Mouse (Mus musculus) hindbrain, postnatal 0 days (tissue): Measurements from ENCODE around the gene 1700023F06Rik. TPM values are rescaled to one million over a fixed set of nuclear protein-coding genes. Genes with fewer than 3 reads are reported as not detected.

Experiments
- ATAC-seq: fragments of 200-750 bp; cut with Nextera tagmentation; 2 replicates; pipeline ENCODE4 v1.8.0; 2017; ENCODE audit warnings: mild to moderate bottlenecking, moderate TSS enrichment, moderate library complexity
- DNase-seq: peaks from one replicate; pipeline ENCODE4 v3.0.0-alpha.2; 2015; ENCODE audit warnings: low spot score
- H3K27ac ChIP-seq: fragments of 300-500 bp; sonication (generic); 2 replicates; pipeline ENCODE4 v1.5.1; 2014; ENCODE audit warnings: mild to moderate bottlenecking
- H3K27me3 ChIP-seq: fragments of 300-500 bp; sonication (generic); 2 replicates; pipeline ENCODE4 v1.6.1; 2014; ENCODE audit warnings: low read length, mixed read lengths; ENCODE audit not compliant: insufficient read depth
- H3K36me3 ChIP-seq: fragments of 300-500 bp; sonication (generic); 2 replicates; pipeline ENCODE4 v1.6.1; 2014; ENCODE audit warnings: low read length, mixed read lengths; ENCODE audit not compliant: insufficient read depth
- H3K4me1 ChIP-seq: fragments of 300-500 bp; sonication (generic); 2 replicates; pipeline ENCODE4 v1.6.1; 2014; ENCODE audit warnings: antibody characterized with exemption, low read length, mixed read lengths; ENCODE audit not compliant: insufficient read depth
- H3K4me2 ChIP-seq: fragments of 300-500 bp; sonication (generic); 2 replicates; pipeline ENCODE4 v1.6.1; 2014; ENCODE audit warnings: low read depth, mild to moderate bottlenecking, low read length, moderate library complexity, mixed read lengths
- H3K4me3 ChIP-seq: fragments of 300-500 bp; sonication (generic); 2 replicates; pipeline ENCODE4 v1.5.1; 2014; ENCODE audit warnings: low read length
- H3K9ac ChIP-seq: fragments of 300-500 bp; sonication (generic); replicated peaks from 2 replicates; pipeline ENCODE4 v1.6.1; 2014; ENCODE audit warnings: mild to moderate bottlenecking, low read length, moderate library complexity, mixed read lengths
- H3K9me3 ChIP-seq: fragments of 300-500 bp; sonication (generic); 2 replicates; pipeline ENCODE4 v1.6.1; 2016; ENCODE audit warnings: low read length, mixed read lengths
- CTCF ChIP-seq: IDR thresholded peaks from 2 replicates; pipeline ENCODE4 v1.5.1; 2016; ENCODE audit warnings: antibody characterized with exemption, control low read depth, low read depth
- WGBS: fragments of 180-500 bp; shearing (Covaris S2); extraction: QIAGEN DNeasy Blood & Tissue Kit; methylation state at CpG from one replicate; pipeline ENCODE4 v1.1.7; 2014; 5-methylcytosine and 5-hydroxymethylcytosine counted together
- polyA plus RNA-seq: library from polyadenylated mRNA; unstranded; fragments of >200 nt; fragmentation: Nextera tagmentation; extraction: Ambion mirVana; gene quantifications from 2 replicates; pipeline ENCODE4 v1.2.1, GENCODE M21; 2015
- total RNA-seq: library from RNA; depleted of rRNA; stranded (reverse); fragments of >200 nt; gene quantifications from 2 replicates; pipeline ENCODE4 v1.2.3, GENCODE M21; 2014

The 1700023F06Rik gene
- total and polyA plus RNA-seq, 2 experiments from 2014 or later = 4.7 TPM; not detected in 1

- peak; percentile 73 for ATAC-seq
- H3K4me2 ChIP-seq = no peak overlapping the region
- H3K27me3 ChIP-seq = no peaks in the 10 kb centered on the region
- H3K9ac ChIP-seq = no peak overlapping the region
- 39% methylated on average over 11 of the region's 11 CpGs for WGBS
- no peaks in the 10 kb centered on the region for H3K36me3 ChIP-seq
- TF ChIP-seq CTCF = no peak
- no peak overlapping the region for H3K4me3 ChIP-seq
- H3K4me1 ChIP-seq = peaks cover 32% of the 10 kb centered on the region
- peak overlapping the region; percentile 64; the same call in 1 of the 2 replicates for H3K27ac ChIP-seq
- DNase-seq = peak; percentile 90
- H3K9me3 ChIP-seq = no peaks in the 10 kb centered on the region
These were observed 39.3 kb upstream of the 1700023F06Rik start for GRCm38 (mm10) chr11:103247504-103248177.

- H3K36me3 ChIP-seq = no peaks in the 10 kb centered on the region
- H3K4me3 ChIP-seq = no peak overlapping the region
- H3K4me2 ChIP-seq = no peak overlapping the region
- WGBS = 52% methylated on average over 4 of the region's 4 CpGs
- peak; percentile 10; the same call in 1 of the 2 replicates for ATAC-seq
- no peak for TF ChIP-seq CTCF
- H3K27me3 ChIP-seq = no peaks in the 10 kb centered on the region
- no peak overlapping the region for H3K9ac ChIP-seq
- no peak for DNase-seq
- peak overlapping the region; percentile 54 for H3K27ac ChIP-seq
- no peaks in the 10 kb centered on the region for H3K9me3 ChIP-seq
- peaks cover 32% of the 10 kb centered on the region for H3K4me1 ChIP-seq
These were observed 38.5 kb upstream of the 1700023F06Rik start for GRCm38 (mm10) chr11:103246731-103247290.

DNA sequence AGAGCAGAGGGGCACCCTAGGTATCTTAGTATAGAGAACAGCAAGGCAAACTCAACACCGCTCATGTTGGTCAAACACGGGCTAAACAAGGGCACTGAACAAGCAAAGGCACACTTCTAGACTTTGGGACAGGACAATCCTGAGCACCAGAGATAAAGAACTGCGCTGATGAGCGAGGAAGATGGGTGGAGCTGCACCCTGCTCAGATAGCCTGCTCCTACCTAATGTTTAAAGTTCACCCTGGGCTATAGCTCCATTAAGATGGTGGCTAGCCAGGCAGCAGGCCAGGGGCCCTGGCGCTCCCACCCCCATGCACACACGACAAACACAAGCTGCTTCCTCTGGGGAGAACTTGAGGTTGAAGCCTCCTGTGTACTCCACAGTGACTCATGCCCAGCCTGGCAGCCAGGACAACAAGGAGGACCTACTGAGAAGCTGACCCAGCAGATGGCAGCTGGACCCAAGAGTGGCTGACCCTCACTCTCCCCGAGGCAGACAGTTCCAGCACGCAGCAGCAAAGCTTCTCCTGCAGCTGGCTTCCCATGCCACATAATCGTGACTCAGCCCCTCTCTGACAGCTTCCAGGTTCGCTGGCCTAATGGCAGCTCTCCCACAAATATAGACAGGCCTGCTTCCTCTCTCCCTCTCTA, 37.8 kb upstream of the 1700023F06Rik start:
- ATAC-seq (peak; percentile 11; the same call in 1 of the 2 replicates), DNase-seq (peak; percentile 29)
- Histone ChIP-seq H3K4me2 (no peak overlapping the region), H3K9me3 (no peaks in the 10 kb centered on the region), H3K9ac (no peak overlapping the region), H3K27me3 (no peaks in the 10 kb centered on the region), H3K27ac (peak overlapping the region; percentile 54), H3K4me3 (no peak overlapping the region), H3K4me1 (peaks cover 33% of the 10 kb centered on the region), H3K36me3 (no peaks in the 10 kb centered on the region)
- no peak for TF ChIP-seq CTCF
- WGBS = 62% methylated on average over 10 of the region's 10 CpGs

DNA sequence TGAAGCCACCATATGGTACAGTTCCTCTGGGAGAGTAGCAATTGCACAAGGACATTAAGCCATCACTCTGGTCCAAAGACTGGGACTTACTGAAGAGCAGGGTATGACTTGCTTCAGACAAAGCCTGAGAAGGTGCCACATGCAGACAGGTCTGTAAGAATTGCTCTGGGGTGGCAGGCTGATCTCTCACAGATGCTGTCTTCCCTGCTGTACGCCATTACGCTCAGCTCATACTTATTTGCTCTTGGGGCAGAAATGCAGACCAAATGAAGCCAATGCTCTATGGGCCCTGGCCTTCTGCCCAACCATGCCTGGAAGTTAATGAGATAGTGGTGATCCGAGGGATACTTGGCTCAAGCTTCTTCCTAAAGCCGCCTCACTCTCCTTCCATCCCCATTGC, 36.5 kb upstream of the 1700023F06Rik start:
- H3K9me3 ChIP-seq = no peaks in the 10 kb centered on the region
- no peak overlapping the region for H3K4me3 ChIP-seq
- no peak overlapping the region for H3K9ac ChIP-seq
- H3K27me3 ChIP-seq = no peaks in the 10 kb centered on the region
- H3K4me2 ChIP-seq = no peak overlapping the region
- peak; percentile 74 for DNase-seq
- TF ChIP-seq CTCF = no peak
- ATAC-seq = no peak
- 41% methylated on average over 4 of the region's 4 CpGs for WGBS
- no peaks in the 10 kb centered on the region for H3K36me3 ChIP-seq
- H3K27ac ChIP-seq = peak overlapping the region; percentile 68
- H3K4me1 ChIP-seq = peaks cover 37% of the 10 kb centered on the region

DNA sequence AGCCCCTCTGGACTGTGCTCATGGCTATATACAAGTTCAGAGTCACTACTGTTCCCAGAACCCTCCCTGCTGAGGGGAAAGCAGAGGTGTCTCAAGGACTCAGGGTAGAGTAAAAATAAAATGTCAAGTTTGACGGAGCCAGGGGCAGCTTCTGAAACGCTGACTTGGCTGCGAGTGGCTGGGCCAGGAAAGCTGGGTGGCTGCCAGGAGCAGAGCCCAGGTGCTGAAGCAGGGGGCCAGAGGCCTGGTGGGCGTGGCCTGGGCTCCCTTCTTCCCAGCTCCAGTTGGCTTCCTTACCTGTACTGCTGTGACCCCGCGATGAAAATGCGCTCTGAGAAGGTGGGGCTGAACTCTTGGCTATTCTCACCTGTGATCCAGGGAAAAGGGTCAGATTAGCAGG, 32.4 kb upstream of the 1700023F06Rik start:
- Histone ChIP-seq H3K4me1 (peaks cover 6% of the 10 kb centered on the region; the same call in 1 of the 2 replicates), H3K9ac (no peak overlapping the region), H3K9me3 (no peaks in the 10 kb centered on the region), H3K27me3 (no peaks in the 10 kb centered on the region), H3K36me3 (peaks cover 13% of the 10 kb centered on the region; the same call in 1 of the 2 replicates), H3K27ac (no peak overlapping the region; the same call in 1 of the 2 replicates), H3K4me2 (no peak overlapping the region), H3K4me3 (no peak overlapping the region)
- no peak for TF ChIP-seq CTCF
- ATAC-seq = no peak
- 41% methylated on average over 7 of the region's 7 CpGs for WGBS
- DNase-seq = no peak

GRCm38 (mm10) chr11:103237757-103238156, 29.4 kb upstream of the 1700023F06Rik start:
- peak; percentile 21; the same call in 1 of the 2 replicates for TF ChIP-seq CTCF
- no peak overlapping the region for H3K9ac ChIP-seq
- no peak overlapping the region for H3K4me3 ChIP-seq
- peaks cover 13% of the 10 kb centered on the region; the same call in 1 of the 2 replicates for H3K36me3 ChIP-seq
- ATAC-seq (no peak), DNase-seq (no peak)
- peaks cover 5% of the 10 kb centered on the region; the same call in 1 of the 2 replicates for H3K4me1 ChIP-seq
- H3K27ac ChIP-seq = no peak overlapping the region
- WGBS = 77% methylated on average over 9 of the region's 9 CpGs
- no peak overlapping the region for H3K4me2 ChIP-seq
- no peaks in the 10 kb centered on the region for H3K9me3 ChIP-seq
- H3K27me3 ChIP-seq = no peaks in the 10 kb centered on the region
